Mouse (Mus musculus) C2C12 (cell line): Measurements from ENCODE around the gene Gng13.

Source experiments
- CTCF ChIP-seq: IDR thresholded peaks from one replicate; pipeline ENCODE4 v1.5.1; 2011; ENCODE audit not compliant: control insufficient read depth, insufficient read depth, insufficient read length
- FOSL1 ChIP-seq: IDR thresholded peaks from one replicate; pipeline ENCODE4 v1.8.0; 2011; ENCODE audit warnings: mild to moderate bottlenecking, low read length; ENCODE audit not compliant: poor library complexity, insufficient read depth, severe bottlenecking
- MAX ChIP-seq: IDR thresholded peaks from one replicate; pipeline ENCODE4 v1.6.1; 2011; ENCODE audit warnings: mild to moderate bottlenecking, control low read depth
- MYOD1 ChIP-seq: IDR thresholded peaks from one replicate; pipeline ENCODE4 v1.6.1; 2011; ENCODE audit warnings: low read depth; ENCODE audit not compliant: control insufficient read depth, insufficient read length
- USF1 ChIP-seq: IDR thresholded peaks from one replicate; pipeline ENCODE4 v1.6.1; 2011; ENCODE audit warnings: low read depth, mild to moderate bottlenecking, control low read depth, moderate library complexity

GRCm38 (mm10) chr17:25688922-25689321, 28.0 kb upstream of the Gng13 start:
- TF ChIP-seq CTCF (no peak), MAX (no peak), FOSL1 (no peak), USF1 (no peak), MYOD1 (peak; percentile 68)
